Mouse (Mus musculus): ENCODE data around the gene Nup188. TPM values are rescaled to one million over a fixed set of nuclear protein-coding genes. Genes with fewer than 3 reads are reported as not detected.

Nup188 gene
- total and polyA plus RNA-seq, 2 experiments from 2014 or later, result 11.9 to 32.6 TPM

- under 1% methylated on average over 54 of the region's 54 CpGs for WGBS
- DNase-seq (ENCODE audit: low spot score), result peak; percentile 95
- no peak for TF ChIP-seq CTCF (IDR thresholded peaks at IDR 0.05; ENCODE audit: low read depth)
- H3K4me3 ChIP-seq (ENCODE audit: low read length), result peak overlapping the region; percentile 60
- no peaks in the 10 kb centered on the region for H3K27me3 ChIP-seq (ENCODE audit: insufficient read depth, low read length)
- peak overlapping the region; percentile 73 for H3K9ac ChIP-seq (replicated peaks; ENCODE audit: low read length)
- peak overlapping the region; percentile 89 for H3K27ac ChIP-seq
- H3K4me1 ChIP-seq (ENCODE audit: insufficient read depth, low read length), result 0 out of 2 replicates have a peak, but pooled peaks cover 8% of the 10 kb centered on the region
- peak overlapping the region; percentile 86 for H3K4me2 ChIP-seq (ENCODE audit: low read depth, low read length)
- peak; percentile 81 for ATAC-seq
- H3K36me3 ChIP-seq (ENCODE audit: insufficient read depth, low read length), result peaks cover 15% of the 10 kb centered on the region
- no peaks in the 10 kb centered on the region for H3K9me3 ChIP-seq (ENCODE audit: low read length)
Measured at GRCm38 (mm10) chr2:30392577-30393369, 106.6 kb downstream of the Nup188 start.

- H3K9me3 ChIP-seq (ENCODE audit: low read length), result no peaks in the 10 kb centered on the region
- H3K27ac ChIP-seq, result peak overlapping the region; percentile 89
- H3K36me3 ChIP-seq (ENCODE audit: insufficient read depth, low read length), result peaks cover 16% of the 10 kb centered on the region
- 0 out of 2 replicates have a peak, but pooled peaks cover 8% of the 10 kb centered on the region for H3K4me1 ChIP-seq (ENCODE audit: insufficient read depth, low read length)
- DNase-seq (ENCODE audit: low spot score), result no peak
- WGBS, result 94% methylated on average over 1 of the region's 1 CpGs
- peak overlapping the region; percentile 86 for H3K4me2 ChIP-seq (ENCODE audit: low read depth, low read length)
- peak overlapping the region; percentile 73 for H3K9ac ChIP-seq (replicated peaks; ENCODE audit: low read length)
- H3K4me3 ChIP-seq (ENCODE audit: low read length), result peak overlapping the region; percentile 60
- no peak for TF ChIP-seq CTCF (IDR thresholded peaks at IDR 0.05; ENCODE audit: low read depth)
- H3K27me3 ChIP-seq (ENCODE audit: insufficient read depth, low read length), result no peaks in the 10 kb centered on the region
- ATAC-seq, result no peak
Measured at GRCm38 (mm10) chr2:30393370-30393656, 107.1 kb downstream of the Nup188 start.

Small RNAs within 50 kb of the gene (microRNA-seq; reads per million reads assigned to microRNA genes)
- gene Gm47292, result 0 reads per million in 2 experiments

Other genes with a start within 250 kb of the Nup188 start
- 87.4 and 87.7 TPM in 2 replicates for gene Wdr34, start 237.5 kb upstream of the Nup188 start, total RNA-seq (2014; rRNA removed)
- gene Wdr34, start 237.5 kb upstream of the Nup188 start, polyA plus RNA-seq (2015; fragmentation: Nextera tagmentation; extraction: Ambion mirVana), result 64.5 and 66.5 TPM in 2 replicates
- 149 and 188 TPM in 2 replicates for gene Set, start 229.0 kb upstream of the Nup188 start, total RNA-seq (2014; rRNA removed)
- gene Set, start 229.0 kb upstream of the Nup188 start, polyA plus RNA-seq (2015; fragmentation: Nextera tagmentation; extraction: Ambion mirVana), result 332 and 334 TPM in 2 replicates
- 1.2 and 4.5 TPM in 2 replicates for gene Pkn3, start 208.7 kb upstream of the Nup188 start, total RNA-seq (2014; rRNA removed)
- gene Pkn3, start 208.7 kb upstream of the Nup188 start, polyA plus RNA-seq (2015; fragmentation: Nextera tagmentation; extraction: Ambion mirVana), result 0.99 and 1.0 TPM in 2 replicates
- 25.4 and 35.0 TPM in 2 replicates for gene Zdhhc12, start 192.7 kb upstream of the Nup188 start, total RNA-seq (2014; rRNA removed)
- 30.2 and 32.2 TPM in 2 replicates for gene Zdhhc12, start 192.7 kb upstream of the Nup188 start, polyA plus RNA-seq (2015; fragmentation: Nextera tagmentation; extraction: Ambion mirVana)
- 77.6 and 99.2 TPM in 2 replicates for gene Zer1, start 161.8 kb upstream of the Nup188 start, total RNA-seq (2014; rRNA removed)
- gene Zer1, start 161.8 kb upstream of the Nup188 start, polyA plus RNA-seq (2015; fragmentation: Nextera tagmentation; extraction: Ambion mirVana), result 14.0 and 14.6 TPM in 2 replicates
- gene Tbc1d13, start 152.7 kb upstream of the Nup188 start, total RNA-seq (2014; rRNA removed), result 106 and 109 TPM in 2 replicates
- 9.4 and 10.8 TPM in 2 replicates for gene Tbc1d13, start 152.7 kb upstream of the Nup188 start, polyA plus RNA-seq (2015; fragmentation: Nextera tagmentation; extraction: Ambion mirVana)
- 63.7 and 64.1 TPM in 2 replicates for gene Endog, start 114.9 kb upstream of the Nup188 start, total RNA-seq (2014; rRNA removed)
- gene Endog, start 114.9 kb upstream of the Nup188 start, polyA plus RNA-seq (2015; fragmentation: Nextera tagmentation; extraction: Ambion mirVana), result 42.2 and 42.7 TPM in 2 replicates
- 32.6 and 48.2 TPM in 2 replicates for gene Spout1, start 107.9 kb upstream of the Nup188 start, total RNA-seq (2014; rRNA removed)
- gene Spout1, start 107.9 kb upstream of the Nup188 start, polyA plus RNA-seq (2015; fragmentation: Nextera tagmentation; extraction: Ambion mirVana), result 52.6 and 56.1 TPM in 2 replicates
- gene Kyat1, start 80.5 kb upstream of the Nup188 start, total RNA-seq (2014; rRNA removed), result 23.9 and 34.3 TPM in 2 replicates
- gene Kyat1, start 80.5 kb upstream of the Nup188 start, polyA plus RNA-seq (2015; fragmentation: Nextera tagmentation; extraction: Ambion mirVana), result 17.0 and 17.9 TPM in 2 replicates
- 66.2 and 68.4 TPM in 2 replicates for gene Lrrc8a, start 48.7 kb upstream of the Nup188 start, total RNA-seq (2014; rRNA removed)
- 59.7 and 61.9 TPM in 2 replicates for gene Lrrc8a, start 48.7 kb upstream of the Nup188 start, polyA plus RNA-seq (2015; fragmentation: Nextera tagmentation; extraction: Ambion mirVana)
- 6.8 and 15.1 TPM in 2 replicates for gene Gm28035, start 45.8 kb upstream of the Nup188 start, total RNA-seq (2014; rRNA removed)
- gene Gm28035, start 45.8 kb upstream of the Nup188 start, polyA plus RNA-seq (2015; fragmentation: Nextera tagmentation; extraction: Ambion mirVana), result 0.25 and 0.31 TPM in 2 replicates
- gene Phyhd1, start 20.2 kb upstream of the Nup188 start, total RNA-seq (2014; rRNA removed), result 5.6 and 8.9 TPM in 2 replicates
- gene Phyhd1, start 20.2 kb upstream of the Nup188 start, polyA plus RNA-seq (2015; fragmentation: Nextera tagmentation; extraction: Ambion mirVana), result 6.2 and 7.4 TPM in 2 replicates
- not detected in 2 replicates for gene Gm28038, start 5.4 kb upstream of the Nup188 start, total RNA-seq (2014; rRNA removed)
- not detected in 2 replicates for gene Gm28038, start 5.4 kb upstream of the Nup188 start, polyA plus RNA-seq (2015; fragmentation: Nextera tagmentation; extraction: Ambion mirVana)
- gene Dolk, start 63 bp upstream of the Nup188 start, total RNA-seq (2014; rRNA removed), result 43.7 and 50.4 TPM in 2 replicates
- 42.1 and 43.5 TPM in 2 replicates for gene Dolk, start 63 bp upstream of the Nup188 start, polyA plus RNA-seq (2015; fragmentation: Nextera tagmentation; extraction: Ambion mirVana)
- 397 and 410 TPM in 2 replicates for gene Sh3glb2, start 72.9 kb downstream of the Nup188 start, total RNA-seq (2014; rRNA removed)
- gene Sh3glb2, start 72.9 kb downstream of the Nup188 start, polyA plus RNA-seq (2015; fragmentation: Nextera tagmentation; extraction: Ambion mirVana), result 171 and 180 TPM in 2 replicates
- gene Miga2, start 77.8 kb downstream of the Nup188 start, total RNA-seq (2014; rRNA removed), result 67.6 and 79.9 TPM in 2 replicates
- 34.4 and 35.3 TPM in 2 replicates for gene Miga2, start 77.8 kb downstream of the Nup188 start, polyA plus RNA-seq (2015; fragmentation: Nextera tagmentation; extraction: Ambion mirVana)
- 119 and 122 TPM in 2 replicates for gene Dolpp1, start 105.9 kb downstream of the Nup188 start, total RNA-seq (2014; rRNA removed)
- 48.2 and 49.4 TPM in 2 replicates for gene Dolpp1, start 105.9 kb downstream of the Nup188 start, polyA plus RNA-seq (2015; fragmentation: Nextera tagmentation; extraction: Ambion mirVana)
- 49.3 and 51.5 TPM in 2 replicates for gene Crat, start 129.4 kb downstream of the Nup188 start, total RNA-seq (2014; rRNA removed)
- gene Crat, start 129.4 kb downstream of the Nup188 start, polyA plus RNA-seq (2015; fragmentation: Nextera tagmentation; extraction: Ambion mirVana), result 26.0 and 27.6 TPM in 2 replicates
- gene Ptpa, start 129.6 kb downstream of the Nup188 start, total RNA-seq (2014; rRNA removed), result 140 and 156 TPM in 2 replicates
- gene Ptpa, start 129.6 kb downstream of the Nup188 start, polyA plus RNA-seq (2015; fragmentation: Nextera tagmentation; extraction: Ambion mirVana), result 133 and 138 TPM in 2 replicates
- gene Ier5l, start 187.8 kb downstream of the Nup188 start, total RNA-seq (2014; rRNA removed), result 26.5 and 30.2 TPM in 2 replicates
- 2.4 and 2.8 TPM in 2 replicates for gene Ier5l, start 187.8 kb downstream of the Nup188 start, polyA plus RNA-seq (2015; fragmentation: Nextera tagmentation; extraction: Ambion mirVana)

Data from hindbrain, postnatal 0 days (tissue).